Mouse (Mus musculus) liver, embryonic 18 days (tissue): Measurements from ENCODE around the gene Calhm4. TPM values are rescaled to one million over a fixed set of nuclear protein-coding genes. Genes with fewer than 3 reads are reported as not detected.

Experiments used
- polyA plus RNA-seq: library from polyadenylated mRNA; depleted of rRNA; stranded (reverse); fragments of >200 nt; gene quantifications from 2 replicates; pipeline ENCODE4 v1.2.3, GENCODE M21; 2012; rRNA removed

Gene Calhm4
- polyA plus RNA-seq: not detected in 2 replicates

DNA sequence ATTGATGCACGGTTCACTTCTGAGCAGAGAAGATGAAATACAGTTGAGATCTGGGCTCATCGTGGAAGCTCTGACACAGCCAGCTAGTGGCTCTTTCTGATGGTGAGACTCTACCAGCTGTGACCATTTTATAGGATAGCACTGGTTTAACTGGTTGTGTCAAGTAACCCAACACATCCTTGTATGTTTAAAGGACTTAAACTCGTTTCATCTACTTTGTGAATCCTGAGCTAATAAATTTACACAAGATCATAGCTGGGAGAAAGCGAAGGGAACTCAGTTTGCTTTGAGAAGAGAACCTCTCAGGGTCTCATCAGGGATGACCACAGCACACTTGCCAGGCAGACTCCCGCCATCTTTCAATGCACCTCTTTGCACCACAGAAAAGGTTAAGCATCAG lies at the start of gene Calhm4:
Gene Calhm4 (minus strand): TSS at position 101 of the 400 bp plus-strand sequence.

DNA sequence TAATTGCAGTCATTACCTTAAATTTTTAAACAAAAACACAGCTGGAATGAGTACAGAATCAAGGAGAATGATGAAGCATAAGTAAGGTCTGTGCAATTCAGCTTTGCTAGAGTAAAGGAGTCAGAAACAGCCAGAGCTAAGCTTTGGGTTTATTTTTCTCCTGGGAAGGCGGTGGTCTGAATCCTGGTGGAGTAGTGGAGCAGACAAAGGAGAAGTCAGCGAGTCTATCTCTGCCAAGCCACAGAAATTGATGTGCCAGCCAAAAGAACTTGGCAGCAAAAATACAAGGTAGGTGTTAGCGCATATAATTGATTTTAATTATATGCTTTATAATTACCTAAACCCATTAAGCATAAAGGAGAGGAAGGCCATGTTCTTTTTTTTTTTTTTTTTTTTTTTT lies 6.7 kb downstream of the Calhm4 start, which contains the start of gene Trappc3l:
Gene Trappc3l (plus strand): TSS at position 197 of the 400 bp plus-strand sequence.

DNA sequence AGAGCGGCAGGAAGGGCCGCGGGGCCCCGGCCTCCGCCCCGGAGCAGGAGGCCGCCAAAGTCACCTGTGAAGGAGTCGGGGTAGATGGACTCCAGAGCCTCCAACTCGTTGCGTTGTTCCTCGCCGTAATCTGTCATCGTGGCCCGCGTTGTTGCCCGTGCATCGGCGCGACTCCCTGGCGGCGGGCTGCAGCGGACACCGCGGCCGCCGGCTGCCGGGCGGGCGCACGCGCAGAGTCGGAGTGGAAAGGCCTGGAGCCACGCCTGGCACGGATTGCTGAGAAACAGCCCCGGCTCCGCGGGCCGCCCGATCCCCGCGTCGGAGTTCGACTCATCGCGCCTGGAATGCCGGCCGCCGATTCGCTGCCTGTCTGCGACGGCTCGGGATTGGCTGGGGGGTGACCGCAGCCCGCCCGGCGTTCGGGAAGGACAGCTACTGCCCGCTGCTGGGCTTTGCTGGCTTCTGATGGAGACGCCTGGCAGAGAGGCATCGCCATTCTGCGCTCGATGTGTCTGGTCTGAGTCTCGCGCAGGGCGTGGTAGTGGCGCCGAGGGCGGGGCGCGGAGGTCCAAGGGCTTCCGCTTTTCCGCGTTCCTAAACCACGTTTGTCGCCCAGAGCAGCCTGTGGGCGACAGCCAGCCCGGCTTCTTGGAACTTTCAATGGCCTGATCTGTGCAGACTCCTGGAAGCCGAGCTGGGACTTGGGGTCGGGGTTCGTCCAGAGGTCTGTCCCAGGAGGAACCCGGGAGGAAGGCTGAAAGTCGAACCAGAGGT lies 24.6 kb downstream of the Calhm4 start, which contains the start of gene Rwdd1:
Gene Rwdd1 (minus strand): TSS at position 323 of the 774 bp plus-strand sequence.

Other genes with a start within 250 kb of the Calhm4 start
- 1.2 and 1.9 TPM in 2 replicates for gene Sult3a1, start 186.6 kb downstream of the Calhm4 start, polyA plus RNA-seq
- gene Rsph4a, start 139.2 kb downstream of the Calhm4 start, polyA plus RNA-seq: 0.15 and 0.20 TPM in 2 replicates
- 6.8 and 7.1 TPM in 2 replicates for gene Zup1, start 93.0 kb downstream of the Calhm4 start, polyA plus RNA-seq
- gene Rwdd1, start 24.7 kb downstream of the Calhm4 start, polyA plus RNA-seq: 22.3 and 23.1 TPM in 2 replicates
- not detected in 2 replicates for gene Trappc3l, start 6.7 kb downstream of the Calhm4 start, polyA plus RNA-seq
- gene Calhm5, start 52.2 kb upstream of the Calhm4 start, polyA plus RNA-seq: 0.02 and 0.04 TPM in 2 replicates
- gene Calhm6, start 83.7 kb upstream of the Calhm4 start, polyA plus RNA-seq: 2.7 and 2.8 TPM in 2 replicates
- gene Dse, start 163.4 kb upstream of the Calhm4 start, polyA plus RNA-seq: 4.4 and 5.3 TPM in 2 replicates
- gene Tspyl1, start 237.9 kb upstream of the Calhm4 start, polyA plus RNA-seq: 10.3 and 10.5 TPM in 2 replicates